Mouse (Mus musculus): ENCODE measurements at regions not wholly inside any gene's neighbourhood (a gene's known extent, or its start where the extent isn't known, plus 50 kb on each side); places are given as distances from the start of the nearest gene placed in this dataset.
A peak's percentile ranks its signal among the peaks of the same experiment; 100 is the strongest.

- no peak overlapping the region for H3K27ac ChIP-seq
- H3K4me1 ChIP-seq: no peaks in the 10 kb centered on the region
- WGBS: 58% methylated on average over 1 of the region's 1 CpGs
- no peaks in the 10 kb centered on the region for H3K9me3 ChIP-seq (replicated peaks)
- H3K4me2 ChIP-seq: no peak overlapping the region
- no peaks in the 10 kb centered on the region for H3K36me3 ChIP-seq (ENCODE audit: poor library complexity, severe bottlenecking)
- no peaks in the 10 kb centered on the region for H3K27me3 ChIP-seq
- no peak overlapping the region for H3K9ac ChIP-seq
- peak; percentile 66 for ATAC-seq
- no peak overlapping the region for H3K4me3 ChIP-seq
Observed at GRCm38 (mm10) chrX:15913795-15914500, 608.7 kb upstream of the Cypt1 start.

Data from forebrain, embryonic 13.5 days (tissue).